Mouse (Mus musculus) E14TG2a.4 (cell line): ENCODE data around the gene Tlr12.

Source experiments
- CTCF ChIP-seq: conservative IDR thresholded peaks from 2 replicates; pipeline ENCODE4 v1.5.1; 2014; ENCODE audit warnings: low read length
- POU5F1 ChIP-seq: IDR thresholded peaks from 2 replicates; pipeline ENCODE4 v1.6.1; 2014; ENCODE audit warnings: low read length, borderline replicate concordance

- TF ChIP-seq CTCF (no peak), POU5F1 (no peak)
Measured at GRCm38 (mm10) chr4:128609925-128610402, 8.5 kb downstream of the Tlr12 start, which contains the start of gene Zscan20.
